Mouse (Mus musculus): Measurements from ENCODE around the gene Med9.

The Med9 gene

GRCm38 (mm10) chr11:59948401-59948767 lies 378 bp downstream of the Med9 start:
- no peak for DNase-seq (ENCODE audit: low spot score in 2 of 2)

- no peak for DNase-seq (ENCODE audit: low spot score in 2 of 2)
These were observed 4.9 kb downstream of the Med9 start for GRCm38 (mm10) chr11:59952892-59953291.

DNA sequence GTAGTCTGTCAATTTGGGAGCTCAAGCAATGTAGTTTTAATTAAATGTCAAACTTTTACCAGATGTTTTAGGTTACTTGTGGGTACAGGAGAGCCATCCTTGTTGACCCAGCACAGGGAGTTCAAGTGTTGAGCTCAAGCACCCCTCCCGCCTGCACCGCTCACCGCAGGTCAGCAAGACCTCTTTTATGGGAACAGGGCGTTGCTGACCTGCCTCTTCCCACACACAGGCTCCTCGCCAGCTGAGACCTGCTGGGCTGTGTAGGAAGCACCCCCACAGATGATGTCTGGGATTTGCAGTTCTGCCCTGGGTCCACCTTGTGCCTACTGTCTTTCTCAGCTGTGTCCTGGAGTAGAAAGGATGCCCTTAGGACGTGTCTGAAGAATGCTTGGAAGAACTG lies 8.7 kb downstream of the Med9 start:
- DNase-seq (ENCODE audit: low spot score in 2 of 2), result no peak

GRCm38 (mm10) chr11:59959453-59959852 lies 11.4 kb downstream of the Med9 start:
- DNase-seq (ENCODE audit: low spot score in 2 of 2), result no peak

DNA sequence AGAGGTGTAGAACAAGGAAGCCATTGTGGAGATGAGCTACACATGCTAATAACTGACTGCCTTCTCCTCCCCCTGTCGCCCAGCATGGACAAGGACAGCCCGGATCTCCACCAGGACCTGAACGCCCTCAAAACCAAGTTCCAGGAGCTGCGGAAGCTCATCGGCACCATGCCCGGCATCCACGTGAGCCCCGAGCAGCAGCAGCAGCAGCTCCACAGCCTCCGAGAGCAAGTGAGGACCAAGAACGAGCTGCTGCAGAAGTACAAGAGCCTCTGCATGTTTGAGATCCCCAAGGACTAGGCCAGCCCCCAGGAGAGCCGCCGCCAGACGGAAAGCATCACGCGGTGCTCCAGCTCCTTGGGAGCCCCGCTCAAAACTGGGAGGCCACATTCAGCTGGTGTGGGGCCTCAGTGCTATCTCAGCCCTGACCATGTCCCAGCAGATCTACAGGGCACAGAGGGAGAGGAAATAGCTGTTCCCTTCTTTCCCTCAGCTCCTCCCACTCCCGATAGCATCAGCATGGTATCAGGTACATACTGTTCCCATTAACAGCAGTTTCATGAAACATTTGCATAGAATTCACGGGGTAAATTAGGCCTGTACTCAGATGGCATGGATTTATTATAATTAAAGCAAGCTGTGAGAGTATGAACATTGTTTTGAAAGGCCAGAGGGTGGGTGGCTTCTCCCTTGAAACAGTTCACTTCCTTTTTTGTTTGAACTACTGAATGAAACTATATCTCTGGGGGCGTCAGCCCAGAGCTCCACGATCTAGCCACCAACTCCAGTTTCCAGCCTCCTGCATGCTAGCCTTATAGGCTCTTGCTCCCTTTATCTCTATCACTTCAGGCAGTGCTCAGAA lies 12.7 kb downstream of the Med9 start:
- DNase-seq (ENCODE audit: low spot score in 2 of 2), result no peak

GRCm38 (mm10) chr11:59961338-59961875 lies 13.4 kb downstream of the Med9 start:
- DNase-seq (ENCODE audit: low spot score in 2 of 2), result no peak

GRCm38 (mm10) chr11:59962590-59962989 lies 14.6 kb downstream of the Med9 start:
- no peak for DNase-seq (ENCODE audit: low spot score in 2 of 2)

- DNase-seq (ENCODE audit: low spot score in 2 of 2), result no peak
These were observed 15.6 kb downstream of the Med9 start for GRCm38 (mm10) chr11:59963364-59964162.

- peak in 1 of 2 experiments; percentile 73 for DNase-seq (ENCODE audit: low spot score in 2 of 2)
These were observed 16.3 kb downstream of the Med9 start for GRCm38 (mm10) chr11:59964163-59964758.

DNA sequence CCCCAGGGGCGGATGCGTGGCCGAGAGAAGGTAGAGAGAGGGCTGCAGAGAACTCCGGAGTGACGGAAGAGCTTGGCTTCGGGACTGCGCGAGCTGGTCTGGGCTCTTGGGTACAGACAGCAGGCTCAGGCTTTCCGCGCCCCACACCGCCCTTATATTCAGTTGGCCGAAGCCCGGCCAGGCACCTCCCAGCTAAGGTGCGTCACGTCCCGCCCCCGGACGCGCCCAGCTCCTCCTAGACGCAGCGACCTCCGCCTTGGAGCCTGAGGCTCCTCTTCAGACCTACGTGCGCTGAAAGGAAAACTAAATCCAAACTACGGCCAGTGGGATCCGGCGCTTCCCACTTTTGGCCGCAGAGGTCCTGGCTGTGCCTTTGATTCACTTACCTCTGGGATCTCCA lies 16.8 kb downstream of the Med9 start, which contains the start of gene Rasd1:
Gene Rasd1 (minus strand): TSS at position 127 of the 400 bp plus-strand sequence.
- peak; percentile 80 to 88 for DNase-seq (ENCODE audit: low spot score in 2 of 2)

- peak; percentile 71 to 88 for DNase-seq (ENCODE audit: low spot score in 2 of 2)
These were observed 17.5 kb downstream of the Med9 start for GRCm38 (mm10) chr11:59965227-59966101.

- DNase-seq (ENCODE audit: low spot score in 2 of 2), result no peak
These were observed 18.1 kb downstream of the Med9 start for GRCm38 (mm10) chr11:59966102-59966483.

DNA sequence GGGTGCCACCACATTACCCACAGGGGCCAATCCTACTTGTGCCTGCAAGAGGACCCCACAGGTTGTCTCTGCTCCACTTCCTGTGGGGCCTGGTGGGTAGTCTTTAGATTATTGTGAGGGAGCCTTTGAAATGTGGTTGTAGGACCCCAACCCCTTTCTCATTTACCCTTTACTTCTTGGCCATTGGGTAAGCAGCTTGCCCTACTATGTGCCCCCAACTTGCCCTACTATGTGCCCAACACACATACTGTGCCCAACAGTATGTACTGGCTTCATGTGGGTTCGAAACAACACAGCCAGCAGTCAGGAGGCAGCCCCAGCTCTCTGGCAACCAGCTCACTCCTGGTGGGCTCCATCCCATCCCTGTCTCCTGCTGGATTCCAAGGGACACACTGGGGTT lies 19.8 kb downstream of the Med9 start:
- DNase-seq (ENCODE audit: low spot score in 2 of 2), result no peak

DNA sequence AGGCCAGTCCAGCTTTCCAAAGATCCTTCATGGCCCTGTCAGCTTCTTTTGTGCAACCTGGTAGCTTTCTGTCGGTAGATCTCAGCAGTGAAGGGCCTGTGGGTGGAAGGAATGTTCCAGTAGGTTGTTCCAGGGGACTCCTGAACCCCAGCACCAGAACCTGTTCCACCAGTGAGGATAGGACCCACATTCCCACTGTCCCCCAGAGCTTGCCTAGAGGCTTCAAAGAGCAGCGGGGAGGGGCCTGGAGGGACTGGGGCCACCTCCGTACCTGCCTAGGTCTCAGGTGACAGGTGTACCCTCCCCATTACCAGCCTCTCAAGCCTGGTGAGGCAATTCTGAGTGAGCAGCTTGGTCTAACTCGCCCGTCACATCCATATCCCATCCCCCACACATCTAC lies 22.8 kb downstream of the Med9 start:
- DNase-seq (ENCODE audit: low spot score in 2 of 2), result no peak

DNA sequence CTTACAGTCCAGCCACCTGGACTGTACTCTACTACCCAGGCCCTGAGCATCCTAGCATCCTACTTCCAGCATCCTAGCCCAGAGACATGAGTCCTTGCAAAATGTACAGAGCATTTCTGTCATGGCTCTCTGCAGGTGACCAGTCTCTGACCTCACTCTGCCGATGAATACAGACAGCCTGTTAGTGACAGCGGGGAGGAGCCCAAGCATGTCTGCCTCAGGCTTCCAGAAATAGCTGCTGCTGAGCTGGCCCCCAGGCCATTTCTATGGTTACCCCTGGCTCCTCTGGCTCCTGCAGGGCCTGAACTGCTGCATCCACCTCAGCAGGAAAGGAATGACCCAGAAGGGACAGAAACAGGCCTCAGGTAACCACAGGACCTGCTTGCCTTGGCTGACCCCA lies 23.7 kb downstream of the Med9 start:
- no peak for DNase-seq (ENCODE audit: low spot score in 2 of 2)

GRCm38 (mm10) chr11:59973389-59973788 lies 25.4 kb downstream of the Med9 start:
- no peak for DNase-seq (ENCODE audit: low spot score in 2 of 2)

DNA sequence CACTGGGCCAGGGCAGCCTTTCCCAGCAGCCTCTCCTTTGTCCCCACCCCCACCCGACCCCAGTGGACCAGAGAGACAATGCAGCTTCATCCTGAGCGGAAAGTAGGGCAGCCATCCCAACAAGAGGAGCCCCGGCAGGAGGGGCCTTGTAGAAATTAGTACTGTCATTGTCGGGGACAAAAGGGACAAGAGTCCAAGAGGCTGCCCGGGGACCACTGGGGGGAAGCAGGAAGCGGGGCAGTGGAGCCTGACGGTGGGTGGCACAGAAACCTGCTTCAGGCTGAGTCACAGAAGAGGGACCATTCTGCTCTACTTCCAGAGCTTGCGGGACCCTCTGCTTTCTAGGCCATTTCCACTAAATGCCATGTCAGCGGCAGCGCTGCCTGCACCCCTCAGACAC lies 27.2 kb downstream of the Med9 start:
- no peak for DNase-seq (ENCODE audit: low spot score in 2 of 2)

DNA sequence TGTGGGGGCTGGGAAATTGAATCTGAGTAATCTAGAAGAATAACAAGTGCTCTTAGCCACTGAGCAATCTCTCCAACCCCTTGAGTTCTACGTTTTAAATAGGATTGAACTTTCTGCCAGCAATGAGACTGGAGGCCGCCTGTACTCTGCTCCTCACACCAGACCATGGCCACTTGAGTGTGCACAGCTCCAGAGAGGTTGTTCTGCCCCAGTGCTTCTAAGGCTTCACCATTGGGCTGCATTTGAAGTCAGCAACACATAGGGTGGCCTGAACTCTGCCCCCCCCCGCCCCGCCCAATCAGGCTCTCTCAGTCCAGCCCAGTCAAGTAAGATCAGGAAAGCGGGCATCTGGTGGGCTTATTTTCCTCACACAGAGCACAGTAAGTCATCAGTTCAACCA lies 29.8 kb downstream of the Med9 start:
- no peak for DNase-seq (ENCODE audit: low spot score in 2 of 2)

DNA sequence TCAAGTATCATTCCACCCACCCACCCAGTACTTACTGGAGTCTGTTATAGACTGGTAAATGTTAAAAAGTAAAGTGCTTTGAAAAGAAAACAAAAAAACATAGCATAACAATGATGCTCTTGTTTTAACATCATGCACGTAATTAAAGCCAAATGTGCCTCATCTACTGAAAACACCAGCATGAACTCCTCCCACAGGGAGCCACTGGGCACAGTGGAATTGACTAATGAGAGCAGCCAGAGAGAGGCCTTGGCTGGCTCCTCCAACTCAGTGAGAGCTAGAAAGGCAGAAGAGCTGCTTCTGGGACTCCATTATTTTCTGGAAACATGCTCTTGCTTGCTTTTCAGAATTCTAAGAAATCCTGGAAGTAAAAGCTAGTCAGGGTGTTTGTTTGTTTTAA lies 41.4 kb downstream of the Med9 start:
- no peak for DNase-seq (ENCODE audit: low spot score in 2 of 2)

DNA sequence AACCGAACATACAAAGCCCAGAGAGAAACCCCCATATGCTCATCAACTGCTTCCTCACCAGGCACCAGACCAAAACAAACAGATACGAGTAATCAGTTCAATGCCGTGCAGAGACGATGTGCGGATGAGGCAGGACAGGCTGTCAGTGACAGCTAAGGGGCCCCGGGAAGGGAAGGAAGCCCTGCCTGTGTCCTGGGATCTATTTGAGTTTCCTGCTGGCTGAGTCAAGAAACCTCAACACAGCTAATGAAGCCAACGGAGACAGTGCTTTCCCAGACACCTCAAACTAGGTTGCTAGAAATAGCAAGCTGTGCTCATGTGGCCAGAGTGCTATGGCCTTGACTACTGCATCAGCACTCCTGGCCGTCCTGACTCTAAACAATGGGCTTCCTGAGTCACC lies 43.4 kb downstream of the Med9 start:
- DNase-seq (ENCODE audit: low spot score in 2 of 2), result no peak

DNA sequence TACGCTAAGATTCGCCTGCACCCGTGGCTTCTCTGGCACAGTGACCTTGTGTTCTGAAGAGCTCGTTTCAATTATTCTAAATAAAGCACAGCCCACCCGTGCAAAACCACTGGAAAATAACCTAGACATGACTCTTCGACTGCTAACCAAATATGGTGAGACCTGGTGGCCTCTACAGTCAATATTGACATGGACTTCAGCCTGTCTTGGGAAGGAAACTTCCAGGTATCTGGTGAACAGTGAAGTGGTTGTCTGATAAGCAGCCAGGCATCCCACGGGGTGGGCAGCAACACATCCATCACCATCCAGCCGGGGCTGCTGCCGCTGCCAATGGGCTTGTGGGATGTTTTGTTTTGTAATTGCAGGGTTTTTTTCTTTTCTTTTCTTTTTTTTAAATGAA lies 46.3 kb downstream of the Med9 start:
- no peak for DNase-seq (ENCODE audit: low spot score in 2 of 2)
